Mouse (Mus musculus) lung, postnatal 14 days (tissue): ENCODE data around the gene Kank1.
A peak's percentile ranks its signal among the peaks of the same experiment; 100 is the strongest.

Experiments used
- DNase-seq: peaks from one replicate; pipeline ENCODE4 v3.0.0; 2021

The Kank1 gene

DNA sequence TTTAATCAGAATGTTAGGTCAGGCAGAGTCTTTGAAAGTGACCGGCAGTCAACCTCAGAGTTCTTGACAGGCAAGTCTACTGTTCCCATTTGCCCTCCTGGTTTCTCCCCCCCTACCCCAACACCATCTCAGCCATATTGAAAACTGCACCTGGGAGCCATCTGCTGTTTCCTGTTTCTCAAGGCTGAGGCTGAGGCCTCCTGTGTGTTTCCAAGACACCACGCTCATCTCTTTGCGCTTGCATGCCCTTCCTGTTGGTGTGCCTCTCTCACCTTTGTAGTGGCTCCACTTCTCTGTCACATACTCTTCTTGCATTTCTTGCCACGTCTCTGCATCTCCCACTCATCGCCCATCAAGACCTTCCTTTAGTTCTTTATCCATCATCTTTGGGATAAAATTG, 79.2 kb downstream of the Kank1 start:
- DNase-seq, result no peak

DNA sequence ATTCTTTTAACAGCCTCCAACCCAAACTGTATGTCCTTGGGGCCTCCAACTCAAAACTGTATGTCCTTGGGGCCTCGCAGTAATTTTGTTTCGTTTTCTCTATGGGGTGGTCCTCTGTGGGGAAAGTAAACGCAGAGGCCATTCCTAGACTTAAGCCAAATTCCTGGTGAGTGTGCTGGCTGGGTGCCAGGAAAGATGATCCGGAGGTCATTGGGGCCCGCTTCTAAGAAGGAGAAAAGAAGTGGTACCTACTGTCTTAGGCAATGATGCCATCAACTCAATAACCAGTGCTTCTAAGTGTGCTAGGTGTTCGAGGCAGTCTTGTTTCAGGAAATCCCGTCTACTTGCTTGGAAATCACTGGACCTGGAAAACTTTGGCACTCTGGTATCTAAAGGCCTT, 87.5 kb downstream of the Kank1 start:
- DNase-seq, result peak; percentile 17

DNA sequence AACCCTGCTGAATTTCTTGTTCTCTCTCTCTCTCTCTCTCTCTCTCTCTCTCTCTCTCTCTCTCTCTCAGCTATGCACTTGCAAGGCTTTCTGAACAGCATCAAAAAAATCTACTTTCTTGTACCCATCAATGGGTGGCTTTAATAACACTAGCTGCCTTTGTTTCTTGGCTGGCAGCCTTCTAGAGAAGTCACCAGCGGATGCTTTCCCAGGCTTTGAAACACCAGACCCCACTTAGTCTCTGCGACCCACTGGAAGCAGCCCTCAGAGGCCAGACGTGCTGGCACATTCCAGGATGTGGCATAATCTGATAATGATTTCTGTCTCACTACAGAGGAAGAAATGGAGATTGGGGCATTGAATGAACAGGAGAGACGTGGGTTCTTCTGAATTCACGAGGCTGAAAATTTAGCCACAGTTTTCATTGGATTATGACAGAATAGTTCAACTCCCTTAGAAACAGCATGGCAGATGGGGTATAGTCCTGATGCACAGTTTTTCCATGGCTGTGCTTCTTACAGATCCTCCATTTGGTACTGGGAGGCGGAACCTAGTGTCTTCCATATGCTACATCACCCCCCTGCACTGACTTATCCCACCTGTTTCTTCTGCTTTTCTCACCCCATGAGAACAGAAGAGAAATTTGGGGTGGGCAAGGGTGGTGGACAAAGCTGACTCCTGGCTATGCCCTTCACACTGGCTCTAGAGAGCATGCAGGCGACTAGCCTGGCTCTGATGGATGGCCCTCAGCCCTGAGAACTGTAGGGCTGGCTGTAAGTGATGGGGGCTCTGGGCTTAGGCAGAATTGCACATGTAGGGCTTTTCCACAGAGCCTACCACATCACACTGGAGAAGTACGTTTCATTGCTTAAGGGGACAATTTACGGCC, 88.6 kb downstream of the Kank1 start:
- no peak for DNase-seq

DNA sequence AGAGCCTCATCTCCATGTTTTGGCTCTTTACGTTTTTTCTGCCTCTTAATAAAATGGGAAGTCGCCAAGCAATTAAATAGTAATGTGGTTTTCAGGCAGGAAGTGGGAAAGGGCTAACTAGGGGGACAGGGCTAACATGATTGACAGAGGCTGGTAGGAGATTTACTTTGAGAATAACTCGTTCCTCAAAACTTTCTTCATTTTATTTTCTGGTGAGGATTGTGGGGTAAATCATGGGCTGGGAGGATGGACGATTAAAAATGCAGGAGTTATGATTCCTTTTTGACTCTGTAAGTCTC, 89.2 kb downstream of the Kank1 start:
- DNase-seq, result no peak

DNA sequence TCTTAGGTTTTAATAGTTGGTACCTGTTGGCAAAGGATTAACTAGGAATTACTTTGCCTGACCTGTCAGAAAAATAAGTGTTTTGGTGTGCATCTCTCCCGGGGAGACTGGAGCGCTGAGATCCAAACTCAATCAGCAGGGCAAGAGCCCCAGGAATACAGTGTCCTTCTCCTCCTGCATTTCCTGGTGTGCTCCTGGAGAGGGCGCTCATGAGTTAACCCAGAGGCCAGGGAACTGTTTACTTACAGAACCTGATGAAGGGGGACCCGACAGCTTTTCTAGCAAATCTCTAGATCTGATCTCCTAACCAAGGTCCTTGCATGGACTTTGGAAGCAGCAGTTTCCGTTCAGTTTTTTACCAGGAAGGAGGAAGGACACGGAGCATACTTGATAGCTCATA, 90.9 kb downstream of the Kank1 start:
- DNase-seq, result no peak

DNA sequence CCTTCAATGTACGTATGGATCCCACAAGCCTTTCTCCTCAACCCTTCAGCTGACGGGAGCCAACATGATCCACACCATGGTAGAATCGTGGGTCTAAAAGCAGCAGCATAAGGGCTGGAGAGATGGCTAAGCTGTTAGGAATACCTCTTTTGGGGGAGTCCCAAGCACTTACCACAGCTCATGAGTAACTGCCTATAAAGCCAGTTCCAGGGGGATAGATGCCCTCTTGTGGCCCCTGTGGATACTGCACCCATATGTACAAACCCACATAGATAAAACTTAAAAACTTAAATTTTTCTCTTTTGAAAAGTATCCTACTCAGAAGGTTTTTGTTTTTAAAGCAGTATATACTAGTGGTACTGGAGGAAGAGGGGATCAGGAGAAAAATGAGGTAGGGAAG, 97.6 kb downstream of the Kank1 start:
- DNase-seq, result peak; percentile 69

DNA sequence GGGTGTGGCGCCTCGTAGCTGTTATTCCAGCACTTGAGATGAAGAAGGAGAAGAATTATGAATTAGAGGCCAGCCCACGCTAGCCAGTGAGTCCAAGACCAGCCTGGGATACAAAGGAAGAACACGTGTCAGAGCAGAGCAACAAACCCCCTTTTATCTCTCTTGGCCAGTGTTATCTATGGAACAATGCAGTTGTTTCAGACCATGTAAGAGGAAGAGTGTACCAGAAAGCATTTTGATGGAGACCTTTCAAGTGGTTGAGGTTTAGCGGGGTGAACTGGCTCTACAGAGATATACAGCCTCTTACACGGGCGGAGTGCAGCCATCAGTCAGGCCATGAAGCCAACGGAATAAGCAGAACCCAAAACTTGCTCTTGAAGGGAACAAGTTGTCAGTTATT, 100.0 kb downstream of the Kank1 start:
- no peak for DNase-seq

DNA sequence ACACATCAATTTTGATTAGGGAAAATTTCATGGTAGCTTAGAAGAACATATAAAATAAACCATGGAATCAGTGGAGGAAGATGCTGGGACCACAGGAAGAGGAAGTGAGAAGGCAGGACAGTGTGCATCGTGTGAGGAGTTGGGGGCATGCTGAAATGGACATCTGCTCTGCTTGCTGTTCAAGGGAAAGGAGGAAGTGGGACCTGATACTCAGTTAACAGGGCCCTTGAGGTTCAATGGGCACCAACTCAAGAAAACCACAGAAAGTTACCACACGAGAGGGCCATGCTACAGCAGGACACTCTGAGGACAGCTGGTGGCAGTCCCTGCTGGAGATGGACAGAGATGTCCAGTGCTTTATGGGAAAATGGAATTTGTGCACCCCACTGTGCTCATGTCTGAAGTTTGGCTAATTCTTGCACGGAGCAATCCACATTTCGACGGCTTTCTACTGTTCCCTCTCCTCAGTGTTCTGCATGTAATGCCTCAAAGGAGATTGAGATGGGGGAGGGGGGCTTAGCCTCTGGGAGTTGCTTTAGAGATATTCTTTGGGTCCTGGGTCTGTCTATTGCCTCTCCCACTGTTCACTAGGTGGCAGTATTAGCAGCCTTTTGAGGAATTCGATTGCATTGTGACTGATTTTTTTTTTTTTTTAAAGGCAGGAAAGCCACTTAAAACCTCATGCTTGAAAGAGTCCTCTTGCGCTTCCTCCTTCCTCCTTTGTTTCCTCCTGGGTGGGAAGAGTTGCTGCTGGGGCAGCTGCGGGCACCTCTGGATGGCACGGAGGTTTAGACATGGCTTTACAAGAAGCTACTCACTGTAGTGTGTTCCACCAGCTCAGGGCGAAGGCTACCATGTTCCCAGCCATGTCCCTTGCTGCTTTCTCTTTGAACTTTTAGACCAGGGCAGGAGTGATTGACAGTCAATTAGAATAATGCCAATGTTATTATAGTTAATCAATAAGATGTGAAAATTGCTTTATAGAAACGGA, 104.2 kb downstream of the Kank1 start:
- peak; percentile 50 for DNase-seq

DNA sequence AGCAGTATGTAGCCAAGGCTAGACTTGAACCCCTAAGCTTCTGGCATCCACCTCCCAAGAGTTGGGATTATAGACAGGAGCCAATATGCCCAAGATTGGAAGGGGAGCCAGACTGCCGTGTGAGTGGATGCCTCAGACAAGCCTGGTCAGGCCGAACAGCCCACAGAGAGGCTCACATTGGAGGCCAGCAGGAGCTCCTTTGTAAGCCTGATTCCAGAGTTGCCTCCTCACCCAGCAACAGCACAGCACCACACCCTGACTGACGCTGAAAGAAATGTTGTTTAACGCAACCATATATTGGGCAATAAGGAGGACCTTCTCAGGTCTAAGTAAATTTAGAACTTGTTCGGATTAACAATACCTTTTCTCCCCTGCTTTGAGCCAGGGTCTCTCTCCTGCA, 105.3 kb downstream of the Kank1 start:
- DNase-seq, result no peak

DNA sequence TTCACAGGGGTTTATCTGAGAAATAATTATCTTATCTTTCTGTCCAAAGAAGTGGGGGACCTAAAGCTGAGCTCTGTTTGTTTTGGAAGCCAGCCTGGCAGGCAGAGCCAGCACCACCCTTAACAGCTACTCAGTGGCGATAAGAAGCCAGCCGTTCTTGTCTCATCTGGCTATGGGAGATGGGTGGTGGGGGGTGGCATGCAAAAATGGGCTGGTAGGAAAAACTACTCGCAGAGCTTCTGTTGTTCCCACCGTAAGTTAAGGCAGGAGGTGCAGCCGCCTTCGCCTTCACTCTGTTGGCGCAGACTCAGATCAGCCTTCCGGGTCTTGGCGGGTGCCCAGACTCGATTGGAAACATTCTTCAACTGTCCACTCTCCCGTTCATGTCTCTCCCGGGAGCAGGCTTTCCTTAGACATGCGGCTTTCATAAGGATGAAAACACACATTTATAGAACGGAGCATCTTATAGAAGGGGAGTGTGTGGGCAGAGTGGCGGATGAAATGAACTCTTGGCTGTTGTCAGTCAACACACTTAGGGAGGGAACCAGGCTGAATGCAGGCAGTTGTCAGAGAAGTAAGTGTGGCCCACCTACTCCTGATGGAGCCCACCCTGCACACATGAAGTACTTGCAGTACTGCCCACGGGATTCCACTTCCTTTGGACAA, 107.0 kb downstream of the Kank1 start:
- peak; percentile 51 for DNase-seq

DNA sequence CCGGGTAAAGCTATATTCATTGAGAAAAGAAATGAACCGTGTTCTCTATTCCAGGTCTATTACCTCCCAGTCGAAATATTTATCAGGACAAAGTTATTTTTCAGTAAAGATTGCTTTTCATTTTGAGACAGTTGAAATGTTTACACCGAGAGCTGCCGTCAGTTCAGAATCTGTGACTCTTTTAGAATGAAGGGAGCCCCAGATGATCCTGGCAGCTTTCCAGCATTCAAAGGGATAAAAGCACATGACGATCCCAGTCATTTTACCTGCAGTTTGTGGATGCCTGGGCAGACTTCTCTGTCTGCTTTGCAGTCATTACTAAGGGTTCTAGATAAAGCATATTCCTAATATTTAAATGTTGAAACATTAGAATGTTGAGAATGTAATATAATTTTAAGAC, 107.6 kb downstream of the Kank1 start:
- no peak for DNase-seq

DNA sequence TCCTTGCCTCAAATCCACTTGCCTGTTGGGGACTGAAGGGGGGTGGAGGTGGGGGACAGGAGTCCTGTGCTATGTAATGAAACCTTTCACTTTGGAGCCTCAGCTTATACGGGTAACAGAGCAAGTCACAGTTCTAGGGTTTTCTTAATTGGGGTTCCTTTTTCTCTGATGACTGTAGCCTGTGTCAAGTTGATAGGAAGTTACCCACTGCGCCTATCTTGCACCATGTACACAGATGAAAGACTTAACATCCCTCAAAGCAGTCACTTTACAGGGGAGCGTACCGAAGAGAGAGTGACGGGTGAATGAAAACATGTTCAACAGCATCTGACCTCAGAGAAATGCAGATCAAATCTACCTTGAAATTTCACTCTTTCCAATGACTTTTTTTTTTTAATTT, 109.2 kb downstream of the Kank1 start:
- no peak for DNase-seq

DNA sequence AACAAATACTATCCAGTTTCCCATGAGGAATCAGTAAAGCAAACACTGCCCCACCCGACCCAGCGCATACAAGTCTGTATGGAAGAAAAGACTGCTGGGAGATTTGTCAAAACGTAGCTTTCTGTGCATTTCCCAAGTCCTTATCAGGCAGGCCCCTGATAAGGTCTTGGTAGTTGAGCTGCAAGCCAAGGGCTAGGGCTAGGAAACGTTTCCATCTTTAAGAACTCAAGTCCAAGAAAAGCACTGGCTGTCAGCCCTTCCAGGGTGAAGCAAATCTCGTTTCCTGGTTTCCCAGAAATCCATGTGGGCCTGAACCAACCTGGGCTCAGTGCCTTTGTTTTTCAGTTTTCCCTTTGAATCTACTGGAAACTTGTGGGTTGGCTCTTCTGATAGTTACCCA, 110.7 kb downstream of the Kank1 start:
- peak; percentile 15 for DNase-seq

DNA sequence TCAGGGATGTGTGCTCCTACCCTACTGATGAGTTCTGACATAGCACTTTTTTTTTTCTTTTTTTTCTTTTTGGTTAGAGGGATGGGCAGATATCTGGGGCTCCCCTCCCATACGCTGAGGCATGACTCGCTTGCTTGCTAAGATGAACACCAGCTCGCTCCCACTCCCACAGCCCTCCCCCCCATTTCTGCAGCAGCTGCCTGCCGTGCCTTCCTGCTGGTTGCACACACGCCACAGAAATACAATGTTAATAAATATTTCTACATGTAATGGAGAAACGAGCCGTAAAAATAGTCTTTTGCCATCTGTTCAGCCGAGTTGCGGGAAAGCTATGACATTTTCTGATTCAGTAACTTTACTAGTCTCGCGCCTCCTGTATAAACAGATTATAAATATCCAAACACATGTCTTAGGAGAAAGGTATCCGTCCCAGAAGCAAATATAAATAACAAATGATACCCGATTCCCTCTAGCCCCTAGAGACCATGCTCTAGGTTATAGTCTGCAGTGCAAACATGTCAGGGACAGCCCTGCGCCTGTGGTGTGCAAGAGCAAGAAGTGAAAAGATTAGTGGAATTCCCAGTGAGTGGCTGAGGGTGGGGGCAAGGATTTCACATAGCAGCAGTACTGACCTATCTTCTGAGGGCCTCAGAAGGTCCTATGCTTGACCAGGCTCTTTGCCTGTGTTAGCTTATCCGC, 114.6 kb downstream of the Kank1 start:
- DNase-seq, result no peak

DNA sequence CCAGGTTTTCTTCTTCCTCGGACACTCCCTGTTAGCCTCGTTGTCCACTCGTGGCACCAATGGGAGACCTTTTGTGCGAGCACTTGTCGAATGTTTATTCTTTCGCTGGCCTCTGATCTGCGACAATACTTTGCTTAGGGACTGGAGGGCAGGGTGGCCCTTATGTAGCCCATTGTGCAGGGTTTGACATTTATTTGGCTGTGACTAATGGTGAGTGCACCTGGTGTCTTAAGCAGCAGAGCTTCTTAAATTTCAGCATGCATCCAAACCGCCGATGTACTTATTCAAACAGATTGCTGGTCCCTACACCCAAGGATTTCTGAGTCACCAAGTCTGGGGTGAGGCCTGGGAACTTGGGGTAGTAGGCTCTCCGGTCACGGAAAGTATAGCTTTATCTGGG, 120.3 kb downstream of the Kank1 start:
- no peak for DNase-seq

DNA sequence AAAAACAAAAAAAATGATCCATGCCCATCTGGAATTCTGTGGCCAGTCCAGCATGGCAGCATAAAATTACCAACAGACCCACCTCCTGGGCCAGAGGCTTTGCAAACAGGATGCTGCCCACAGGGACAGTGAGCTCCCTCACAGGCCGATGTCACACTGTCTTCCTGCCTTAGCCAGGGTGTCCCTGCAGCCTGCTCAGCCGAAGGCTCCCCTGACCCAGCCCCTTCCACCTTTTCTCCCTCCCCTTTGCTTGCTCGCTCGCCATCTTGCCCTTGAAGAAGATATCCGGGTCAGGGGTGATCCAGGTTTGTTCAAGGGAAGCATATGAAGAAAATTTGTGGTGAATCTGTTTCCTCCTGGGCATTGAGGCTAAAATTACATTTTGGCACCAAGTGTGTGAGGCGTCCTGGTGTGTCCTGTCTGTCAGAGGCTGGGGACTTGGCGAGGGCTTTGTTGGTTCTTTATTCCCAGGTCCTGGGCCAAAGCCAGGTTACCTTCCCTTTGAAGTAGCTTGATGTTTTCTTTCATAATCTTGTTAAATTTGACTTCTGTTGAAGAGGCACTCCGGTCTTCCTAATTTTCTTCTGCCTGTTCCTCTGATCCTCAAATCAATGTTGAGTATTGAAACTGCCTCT, 121.8 kb downstream of the Kank1 start:
- no peak for DNase-seq

DNA sequence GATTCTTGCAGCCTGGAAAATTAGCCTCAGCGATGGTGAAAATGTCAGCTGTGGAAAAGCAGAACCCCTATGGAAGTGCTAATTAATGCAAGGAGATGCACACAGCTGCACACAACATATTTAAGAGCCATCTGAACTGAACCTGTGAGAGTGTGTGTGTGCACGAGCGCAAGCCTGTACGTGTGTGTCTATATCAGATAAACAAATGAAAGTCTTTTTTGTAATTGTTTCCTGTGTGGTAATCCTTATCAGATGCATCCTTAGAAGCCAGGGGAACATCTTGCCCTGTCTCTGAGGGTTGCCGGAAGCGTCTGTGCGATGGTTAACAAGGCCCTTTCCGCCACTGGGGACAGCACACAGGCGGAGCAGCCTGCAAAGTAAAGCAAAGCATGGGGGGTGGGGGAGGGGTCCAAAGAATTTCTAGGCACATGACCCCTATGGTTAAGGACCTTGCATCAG, 123.8 kb downstream of the Kank1 start:
- peak; percentile 21 for DNase-seq

DNA sequence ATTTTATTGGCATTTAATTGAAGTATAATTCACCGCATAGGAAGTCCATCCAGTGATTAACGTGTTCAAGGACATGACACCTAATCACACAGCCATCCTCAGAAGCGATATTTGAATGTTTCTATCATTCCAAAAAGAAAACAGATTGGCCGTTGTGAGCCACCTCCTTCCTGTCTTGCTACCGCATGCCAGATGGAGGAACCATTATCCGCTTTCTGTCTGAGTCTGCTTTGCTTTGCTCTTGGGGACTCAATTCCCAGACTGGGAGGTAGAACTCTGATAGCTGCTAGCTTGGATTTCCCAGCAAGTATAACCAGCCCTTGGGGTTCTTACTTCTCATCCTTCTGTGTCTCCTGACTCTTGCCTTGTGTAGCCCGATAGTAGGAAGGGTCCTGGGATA, 125.2 kb downstream of the Kank1 start:
- DNase-seq, result no peak

DNA sequence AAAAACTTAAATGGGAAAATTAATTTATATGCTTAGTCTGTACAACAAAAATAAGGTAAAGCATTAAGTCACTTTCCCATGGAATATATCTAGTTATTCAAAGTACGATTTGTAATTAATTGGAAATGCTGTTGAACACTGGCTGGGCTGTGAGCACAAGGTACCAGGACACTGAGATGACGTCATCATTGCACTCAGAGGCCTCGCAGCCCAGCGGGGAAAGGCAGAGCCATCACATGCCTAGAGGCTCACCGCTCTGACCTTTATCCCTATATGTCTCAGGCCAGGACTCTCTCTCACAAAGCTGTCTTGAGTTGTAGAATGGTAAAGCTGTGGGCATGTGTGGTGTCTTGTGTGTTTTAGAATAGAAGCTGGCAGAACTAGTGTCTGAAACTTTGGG, 128.9 kb downstream of the Kank1 start:
- no peak for DNase-seq

DNA sequence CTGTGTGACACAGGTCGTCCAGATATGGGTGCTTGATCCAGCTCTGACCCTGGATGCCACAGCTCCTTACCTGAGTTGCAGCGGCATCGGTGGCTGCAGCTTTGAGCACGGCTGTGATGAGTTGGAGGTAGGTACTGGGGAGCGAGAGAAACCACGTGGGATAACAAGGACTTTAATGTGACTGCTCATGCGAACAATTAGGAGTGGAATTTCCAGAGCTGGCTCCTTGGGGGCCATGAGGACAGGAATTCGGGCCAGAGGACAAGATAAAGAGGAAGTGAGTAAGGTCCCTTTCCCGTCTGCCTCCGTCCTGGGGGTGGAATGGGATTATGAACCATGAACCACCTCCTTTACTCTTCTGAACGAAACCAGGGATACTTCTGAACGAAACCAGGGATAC, 129.8 kb downstream of the Kank1 start:
- no peak for DNase-seq

DNA sequence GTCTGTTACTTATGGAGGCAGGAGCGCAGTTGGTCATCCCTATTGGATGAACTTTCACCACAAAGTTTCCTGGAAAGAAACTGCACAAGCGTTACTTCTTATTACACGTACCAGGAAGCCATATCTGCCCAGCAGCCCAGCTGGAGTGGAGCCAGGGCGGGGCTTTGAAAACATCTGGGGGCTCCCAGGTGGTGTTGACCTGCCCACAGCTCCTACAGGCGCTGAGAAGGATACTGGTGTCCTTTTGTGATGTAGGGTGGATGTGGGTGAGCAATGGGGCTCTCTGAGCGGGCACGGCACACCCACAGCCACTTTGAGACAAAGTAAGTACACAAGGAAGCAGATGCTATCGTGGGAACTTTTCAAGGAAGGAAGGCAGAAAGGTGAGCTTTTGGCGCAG, 133.7 kb downstream of the Kank1 start:
- DNase-seq, result no peak

DNA sequence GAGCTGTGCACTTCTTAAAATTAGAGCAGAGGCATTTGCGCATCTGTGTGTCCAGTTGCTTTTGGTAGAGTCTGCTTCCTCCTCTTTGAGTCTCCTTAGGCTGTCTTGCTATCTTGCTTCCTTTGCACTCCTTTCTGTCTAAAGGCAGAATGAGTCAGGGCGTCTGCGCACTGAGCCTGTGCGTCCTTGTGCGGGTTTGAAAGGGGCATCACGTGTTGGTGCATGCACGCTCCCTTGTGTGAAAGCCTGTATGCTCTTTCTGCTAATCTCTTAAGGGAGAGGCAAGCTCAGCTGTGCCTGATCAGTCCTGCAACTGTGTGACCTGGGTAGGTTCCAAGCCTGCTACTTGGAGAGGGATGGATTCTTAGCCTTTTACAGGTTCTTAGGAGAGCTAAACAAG, 136.0 kb downstream of the Kank1 start:
- no peak for DNase-seq
